14 mouse cellular contexts compared by ENCODE assay signal in the genomic region with DNA sequence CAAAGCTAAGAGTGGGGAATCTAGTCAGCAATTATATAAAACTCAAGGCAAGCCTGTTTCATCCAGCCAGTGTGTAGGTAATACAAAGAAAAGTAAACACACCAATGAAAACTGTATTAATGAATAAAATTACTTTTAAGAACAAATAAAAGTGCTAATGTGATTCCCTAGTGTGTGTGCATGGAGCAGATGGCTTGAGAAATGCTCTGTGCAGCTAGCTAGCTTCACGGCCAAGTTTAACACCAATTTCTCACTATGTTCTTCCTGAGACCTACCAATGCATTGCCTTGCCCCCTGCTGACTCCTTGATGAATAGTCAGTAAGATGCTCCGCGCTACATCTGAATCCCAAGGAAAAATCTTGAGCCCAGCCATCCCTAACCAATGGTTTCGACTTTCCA.
"Had no signal": no experiment of that assay in that cellular context is flagged by ENCODE, and none has a peak within 500 bp of the region (broad histone marks: within the 10 kb centered on the region; RNA-seq: fewer than 3 reads in every experiment).

No protein-coding gene starts in this region.

- H3K4me1 ChIP-seq: megakaryocyte, embryonic 14.5 days; midbrain, embryonic 13.5 days; midbrain, embryonic 15.5 days; neural tube, embryonic 12.5 days; stomach, embryonic 15.5 days had no signal

- ATAC-seq: midbrain, embryonic 13.5 days; midbrain, embryonic 15.5 days had no signal

- H3K27ac ChIP-seq: macrophage; midbrain, embryonic 13.5 days; midbrain, embryonic 15.5 days; neural tube, embryonic 12.5 days; stomach, embryonic 15.5 days; stomach, postnatal 0 days had no signal

- H3K9me3 ChIP-seq: midbrain, embryonic 13.5 days; midbrain, embryonic 15.5 days; neural tube, embryonic 12.5 days; stomach, embryonic 15.5 days had no signal

- H3K4me3 ChIP-seq: megakaryocyte, embryonic 14.5 days; midbrain, embryonic 13.5 days; midbrain, embryonic 15.5 days; neural tube, embryonic 12.5 days; stomach, embryonic 15.5 days had no signal

- H3K36me3 ChIP-seq: midbrain, embryonic 13.5 days; midbrain, embryonic 15.5 days; neural tube, embryonic 12.5 days; stomach, embryonic 15.5 days had no signal

- DNase-seq: lung, embryonic 14.5 days; lung, postnatal 10 days; right cerebral cortex, postnatal 14 days; thymus, adult 2 months; thymus, postnatal 25 days; thymus, postnatal 4 days had no signal

- H3K4me2 ChIP-seq: lung, embryonic 14.5 days; midbrain, embryonic 11.5 days; midbrain, embryonic 13.5 days; midbrain, embryonic 15.5 days; neural tube, embryonic 12.5 days; stomach, embryonic 15.5 days had no signal

- H3K9ac ChIP-seq: lung, embryonic 14.5 days; midbrain, embryonic 13.5 days; midbrain, embryonic 15.5 days; neural tube, embryonic 12.5 days; stomach, embryonic 15.5 days had no signal

- H3K27me3 ChIP-seq: megakaryocyte, embryonic 14.5 days; midbrain, embryonic 13.5 days; midbrain, embryonic 15.5 days; neural tube, embryonic 12.5 days; stomach, embryonic 15.5 days had no signal
